Mouse (Mus musculus) E14TG2a.4 (cell line): ENCODE measurements around the gene Smarca4.
A peak's percentile ranks its signal among the peaks of the same experiment; 100 is the strongest.

Source experiments
- CTCF ChIP-seq: conservative IDR thresholded peaks from 2 replicates; pipeline ENCODE4 v1.5.1; 2014; ENCODE audit warnings: low read length
- NANOG ChIP-seq: IDR thresholded peaks from 2 replicates; pipeline ENCODE4 v1.6.1; 2014; ENCODE audit warnings: borderline replicate concordance, low read length, mixed read lengths
- POU5F1 ChIP-seq: IDR thresholded peaks from 2 replicates; pipeline ENCODE4 v1.6.1; 2014; ENCODE audit warnings: low read length, borderline replicate concordance

DNA sequence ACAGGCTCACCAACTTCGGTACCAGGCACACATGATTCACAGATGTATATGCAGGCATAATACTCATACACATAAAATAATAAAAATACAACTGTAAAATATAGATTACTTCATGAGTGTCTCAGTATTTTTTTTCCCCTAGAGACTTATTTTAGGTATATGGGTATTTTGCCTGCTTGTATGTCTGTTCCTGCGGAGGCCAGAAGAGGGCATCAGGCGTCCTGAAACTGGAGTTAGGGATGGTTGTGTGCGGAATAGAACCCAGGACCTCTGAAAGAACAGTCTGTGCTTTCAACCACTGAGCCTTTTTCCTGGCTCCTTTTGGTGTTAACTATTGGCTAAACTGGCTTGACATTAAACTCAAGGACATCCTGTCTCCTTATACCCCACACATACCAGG is 66.9 kb downstream of the Smarca4 start:
- peak; percentile 44 for TF ChIP-seq CTCF
- no peak for TF ChIP-seq NANOG
- no peak for TF ChIP-seq POU5F1
